Mouse (Mus musculus) forebrain, embryonic 13.5 days (tissue): ENCODE data around the gene Mycbp2. TPM values are rescaled to one million over a fixed set of nuclear protein-coding genes. Genes with fewer than 3 reads are reported as not detected.

Experiments
- ATAC-seq: fragments of 200-750 bp; cut with Nextera tagmentation; 2 replicates; pipeline ENCODE4 v1.8.0; 2017
- H3K27ac ChIP-seq: fragments of 300-500 bp; sonication (generic); 2 replicates; pipeline ENCODE4 v1.5.1; 2015; ENCODE audit warnings: inconsistent platforms, mild to moderate bottlenecking, moderate library complexity
- H3K27me3 ChIP-seq: fragments of 300-500 bp; sonication (generic); 2 replicates; pipeline ENCODE4 v1.6.1; 2015; ENCODE audit warnings: mild to moderate bottlenecking, inconsistent platforms
- H3K36me3 ChIP-seq: fragments of 300-500 bp; sonication (generic); 2 replicates; pipeline ENCODE4 v1.6.1; 2015; ENCODE audit warnings: mild to moderate bottlenecking, inconsistent platforms; ENCODE audit not compliant: poor library complexity, severe bottlenecking
- H3K4me1 ChIP-seq: fragments of 300-500 bp; sonication (generic); 2 replicates; pipeline ENCODE4 v1.6.1; 2015; ENCODE audit warnings: inconsistent platforms
- H3K4me2 ChIP-seq: fragments of 300-500 bp; sonication (generic); 2 replicates; pipeline ENCODE4 v1.6.1; 2015; ENCODE audit warnings: inconsistent platforms, mild to moderate bottlenecking, moderate library complexity
- H3K4me3 ChIP-seq: fragments of 300-500 bp; sonication (generic); 2 replicates; pipeline ENCODE4 v1.5.1; 2015; ENCODE audit warnings: mild to moderate bottlenecking, inconsistent platforms
- H3K9ac ChIP-seq: fragments of 300-500 bp; sonication (generic); 2 replicates; pipeline ENCODE4 v1.6.1; 2015; ENCODE audit warnings: mild to moderate bottlenecking, inconsistent platforms
- H3K9me3 ChIP-seq: fragments of 300-500 bp; sonication (generic); replicated peaks from 2 replicates; pipeline ENCODE4 v1.6.1; 2016; ENCODE audit warnings: inconsistent platforms
- WGBS: fragments of 180-500 bp; shearing (Covaris S2); methylation state at CpG from one replicate; pipeline ENCODE4 v1.1.7; 2015; 5-methylcytosine and 5-hydroxymethylcytosine counted together
- polyA plus RNA-seq: library from polyadenylated mRNA; unstranded; fragments of >200 nt; fragmentation: Nextera tagmentation; extraction: Ambion mirVana; gene quantifications from 2 replicates; pipeline ENCODE4 v1.2.1, GENCODE M21; 2015

The Mycbp2 gene
- polyA plus RNA-seq, 1 experiment from 2014 or later, result 36.2 TPM

GRCm38 (mm10) chr14:103099238-103099933 lies 247.2 kb downstream of the Mycbp2 start, which contains the start of gene Fbxl3:
Gene Fbxl3, minus strand, starts transcription at chr14:103099566.
- Histone ChIP-seq H3K9ac (peak within 1 kb of the TSS; percentile 96), H3K4me3 (peak within 1 kb of the TSS; percentile 83), H3K9me3 (no peaks in the 10 kb centered on the region), H3K4me2 (peak within 1 kb of the TSS; percentile 69), H3K36me3 (peaks cover 11% of the 10 kb centered on the region), H3K27me3 (no peaks in the 10 kb centered on the region), H3K27ac (peak within 1 kb of the TSS; percentile 98), H3K4me1 (peaks cover 28% of the 10 kb centered on the region)
- WGBS, result under 1% methylated on average over 55 of the region's 88 CpGs
- ATAC-seq, result peak; percentile 87

DNA sequence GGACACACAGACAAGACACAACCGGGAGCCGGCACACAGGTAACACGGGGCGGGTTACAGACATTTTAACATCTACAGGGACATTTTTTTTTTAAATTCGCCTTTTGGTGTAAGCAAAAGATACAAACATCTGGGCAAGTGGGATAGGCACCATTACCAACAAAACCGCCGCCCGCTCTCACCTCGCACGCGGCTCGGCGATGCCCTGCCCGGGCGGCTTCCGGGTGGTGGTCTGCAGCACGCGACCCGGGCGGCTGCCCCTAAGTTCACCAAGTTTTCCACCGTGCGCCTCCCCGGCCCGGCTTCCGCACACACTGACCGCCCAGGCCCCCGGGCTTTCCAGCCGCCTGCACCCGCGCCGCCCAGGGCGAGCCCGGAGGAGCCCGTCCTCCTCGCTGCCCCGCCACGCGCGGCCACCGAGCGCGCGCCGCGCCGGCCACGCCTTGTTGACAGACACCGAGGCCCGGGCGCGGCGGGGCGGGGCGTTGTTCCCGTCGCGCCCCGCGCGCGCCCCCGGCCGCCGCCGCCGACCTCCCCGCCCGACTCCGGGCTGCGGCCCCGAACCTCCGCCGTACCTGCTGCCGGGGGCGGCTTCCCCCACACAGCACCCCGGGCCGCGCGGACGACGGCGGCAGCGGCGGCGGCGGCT lies 247.9 kb downstream of the Mycbp2 start:
- under 1% methylated on average over 49 of the region's 86 CpGs for WGBS
- peak overlapping the region; percentile 96 for H3K9ac ChIP-seq
- peaks cover 11% of the 10 kb centered on the region for H3K36me3 ChIP-seq
- peak overlapping the region; percentile 69 for H3K4me2 ChIP-seq
- H3K27me3 ChIP-seq, result no peaks in the 10 kb centered on the region
- ATAC-seq, result peak; percentile 85
- peak overlapping the region; percentile 98 for H3K27ac ChIP-seq
- H3K9me3 ChIP-seq, result no peaks in the 10 kb centered on the region
- H3K4me3 ChIP-seq, result peak overlapping the region; percentile 83
- H3K4me1 ChIP-seq, result peaks cover 28% of the 10 kb centered on the region

GRCm38 (mm10) chr14:103098213-103098586 lies 248.4 kb downstream of the Mycbp2 start:
- Histone ChIP-seq H3K4me1 (peaks cover 28% of the 10 kb centered on the region), H3K4me2 (peak overlapping the region; percentile 69), H3K36me3 (peaks cover 11% of the 10 kb centered on the region), H3K27me3 (no peaks in the 10 kb centered on the region), H3K27ac (no peak overlapping the region), H3K4me3 (peak overlapping the region; percentile 83), H3K9ac (peak overlapping the region; percentile 96), H3K9me3 (no peaks in the 10 kb centered on the region)
- no peak for ATAC-seq
- WGBS, result 1% methylated on average over 2 of the region's 2 CpGs

DNA sequence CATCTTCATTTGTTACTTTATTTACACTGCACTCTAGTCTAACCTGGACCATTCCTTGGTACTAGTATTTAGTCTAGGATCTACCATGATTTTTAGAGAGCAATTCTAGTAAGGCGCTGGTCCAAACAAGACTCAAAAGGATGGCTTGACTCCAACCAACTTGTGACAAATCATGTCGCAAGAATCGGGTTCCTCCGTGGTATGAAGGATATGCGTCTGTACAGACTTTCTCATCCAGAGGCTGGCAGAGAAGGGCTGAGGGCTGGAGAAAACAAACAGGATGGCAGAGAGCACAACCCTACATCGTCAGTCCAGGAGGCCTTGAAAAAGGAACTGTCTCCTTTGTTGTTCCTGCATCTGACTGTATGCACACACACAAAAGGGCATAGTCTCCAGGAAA lies 250.0 kb downstream of the Mycbp2 start:
- Histone ChIP-seq H3K36me3 (peaks cover 17% of the 10 kb centered on the region), H3K9ac (no peak overlapping the region), H3K9me3 (no peaks in the 10 kb centered on the region), H3K27ac (no peak overlapping the region), H3K4me1 (peaks cover 28% of the 10 kb centered on the region), H3K27me3 (no peaks in the 10 kb centered on the region), H3K4me3 (no peak overlapping the region), H3K4me2 (peak overlapping the region; percentile 16)
- ATAC-seq, result no peak
- 75% methylated on average over 6 of the region's 6 CpGs for WGBS

GRCm38 (mm10) chr14:103095826-103096225 lies 250.8 kb downstream of the Mycbp2 start:
- H3K4me2 ChIP-seq, result no peak overlapping the region
- ATAC-seq, result no peak

DNA sequence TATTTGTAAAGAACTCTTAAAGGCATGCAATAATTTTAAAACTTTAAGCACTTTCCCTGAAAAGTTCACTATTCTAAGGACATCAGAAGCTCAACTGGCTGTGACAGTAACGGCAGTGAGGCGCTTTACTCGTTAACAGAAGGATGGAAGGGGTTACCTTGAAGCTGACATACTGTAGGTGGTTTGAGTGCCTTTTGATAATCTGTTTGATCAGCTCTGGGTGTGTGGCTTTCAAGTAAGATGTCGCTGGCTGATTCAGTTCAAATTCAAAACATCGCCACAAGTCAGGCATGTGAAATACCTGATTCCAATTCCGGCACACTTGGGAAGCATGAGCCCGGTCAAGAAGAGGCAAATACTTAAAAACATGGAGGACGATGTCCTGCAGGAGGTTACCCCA lies 251.6 kb downstream of the Mycbp2 start:
- no peak overlapping the region for H3K4me3 ChIP-seq
- no peak for ATAC-seq
- H3K9me3 ChIP-seq, result no peaks in the 10 kb centered on the region
- no peak overlapping the region for H3K4me2 ChIP-seq
- no peaks in the 10 kb centered on the region for H3K27me3 ChIP-seq
- 86% methylated on average over 8 of the region's 8 CpGs for WGBS
- no peak overlapping the region for H3K9ac ChIP-seq
- peaks cover 28% of the 10 kb centered on the region for H3K4me1 ChIP-seq
- H3K27ac ChIP-seq, result no peak overlapping the region
- peaks cover 28% of the 10 kb centered on the region for H3K36me3 ChIP-seq

More at GRCm38 (mm10) chr14:103095826-103096225, 250.8 kb downstream of the Mycbp2 start:
- H3K27me3 ChIP-seq, result no peaks in the 10 kb centered on the region
- H3K9ac ChIP-seq, result no peak overlapping the region
- H3K9me3 ChIP-seq, result no peaks in the 10 kb centered on the region
- H3K36me3 ChIP-seq, result peaks cover 24% of the 10 kb centered on the region
- no peak overlapping the region for H3K4me3 ChIP-seq
- 91% methylated on average over 8 of the region's 8 CpGs for WGBS
- peaks cover 28% of the 10 kb centered on the region for H3K4me1 ChIP-seq
- H3K27ac ChIP-seq, result no peak overlapping the region

DNA sequence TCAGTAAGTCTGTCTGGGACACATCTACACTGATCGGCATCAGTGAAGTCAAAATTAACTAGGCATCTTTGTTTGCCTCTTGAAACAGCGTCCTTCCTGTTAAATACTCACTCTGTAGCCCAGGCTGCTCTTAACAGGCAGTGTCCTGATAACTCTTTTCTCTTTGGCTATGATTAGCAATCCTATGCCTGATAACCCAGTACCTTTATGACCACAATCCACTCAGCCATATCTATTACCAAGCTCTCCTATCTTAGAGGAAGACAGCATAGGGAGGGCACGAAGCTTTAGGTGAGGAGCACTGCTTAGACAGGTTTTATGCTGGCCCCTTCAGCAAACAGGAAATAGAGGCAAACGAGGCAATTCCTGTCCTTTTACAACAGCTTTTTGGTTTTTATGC lies 252.9 kb downstream of the Mycbp2 start:
- Histone ChIP-seq H3K9ac (no peak overlapping the region), H3K36me3 (peaks cover 37% of the 10 kb centered on the region), H3K4me3 (no peak overlapping the region), H3K4me1 (peaks cover 28% of the 10 kb centered on the region), H3K9me3 (no peaks in the 10 kb centered on the region), H3K27ac (no peak overlapping the region), H3K27me3 (no peaks in the 10 kb centered on the region), H3K4me2 (no peak overlapping the region)
- no peak for ATAC-seq
- 85% methylated on average over 4 of the region's 4 CpGs for WGBS

DNA sequence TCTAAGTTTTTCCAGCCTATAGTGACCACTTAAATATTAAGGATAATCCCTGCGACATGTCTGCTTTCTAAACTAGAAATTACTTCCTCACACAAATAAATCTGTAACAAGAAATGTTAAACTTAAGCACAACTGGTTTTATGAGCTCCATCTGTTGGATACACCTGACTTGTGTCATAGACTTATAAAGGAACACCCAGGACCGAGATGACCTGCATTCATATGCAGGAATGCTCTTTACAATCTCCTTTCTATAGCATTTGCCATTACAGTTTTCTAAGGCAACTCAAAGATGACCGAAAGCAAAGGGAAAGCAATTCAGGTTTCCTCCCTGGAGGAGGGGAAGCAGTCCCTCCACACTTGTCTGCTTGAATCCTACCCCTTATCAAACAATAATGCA lies 253.4 kb downstream of the Mycbp2 start:
- no peaks in the 10 kb centered on the region for H3K27me3 ChIP-seq
- H3K4me1 ChIP-seq, result peaks cover 28% of the 10 kb centered on the region
- H3K27ac ChIP-seq, result no peak overlapping the region
- no peak overlapping the region for H3K4me3 ChIP-seq
- ATAC-seq, result no peak
- no peak overlapping the region for H3K4me2 ChIP-seq
- H3K9me3 ChIP-seq, result no peaks in the 10 kb centered on the region
- 85% methylated on average over 3 of the region's 3 CpGs for WGBS
- no peak overlapping the region for H3K9ac ChIP-seq
- H3K36me3 ChIP-seq, result peaks cover 40% of the 10 kb centered on the region

DNA sequence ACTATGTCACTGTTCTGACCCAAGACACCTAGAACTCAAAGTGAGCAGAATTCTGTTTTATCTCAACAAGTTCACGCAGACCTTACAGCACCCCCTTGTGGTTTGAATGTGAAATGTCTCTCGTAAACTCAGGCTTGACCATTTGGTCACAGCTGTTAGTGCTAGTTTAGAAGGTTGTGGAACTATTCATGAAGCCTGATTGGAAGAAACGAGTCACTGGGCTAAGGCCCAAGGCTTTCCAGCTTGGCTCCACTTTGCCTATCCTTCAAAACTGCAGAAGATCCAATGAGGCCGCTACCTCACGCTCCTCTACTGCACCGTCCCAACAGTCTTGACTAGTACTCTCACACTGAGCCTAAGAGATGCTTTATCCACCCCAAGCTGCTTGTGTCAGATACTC lies 258.0 kb downstream of the Mycbp2 start:
- Histone ChIP-seq H3K4me1 (no peaks in the 10 kb centered on the region), H3K9me3 (no peaks in the 10 kb centered on the region), H3K27me3 (no peaks in the 10 kb centered on the region), H3K4me2 (no peak overlapping the region), H3K27ac (no peak overlapping the region), H3K9ac (no peak overlapping the region), H3K36me3 (peaks cover 69% of the 10 kb centered on the region), H3K4me3 (no peak overlapping the region)
- WGBS, result 72% methylated on average over 6 of the region's 6 CpGs
- no peak for ATAC-seq

- Histone ChIP-seq H3K9me3 (no peaks in the 10 kb centered on the region), H3K27me3 (no peaks in the 10 kb centered on the region), H3K4me1 (no peaks in the 10 kb centered on the region), H3K27ac (no peak overlapping the region), H3K4me2 (no peak overlapping the region), H3K36me3 (peaks cover 74% of the 10 kb centered on the region), H3K4me3 (no peak overlapping the region), H3K9ac (no peak overlapping the region)
- 90% methylated on average over 5 of the region's 5 CpGs for WGBS
- ATAC-seq, result no peak
These were observed 258.8 kb downstream of the Mycbp2 start for GRCm38 (mm10) chr14:103087846-103088245.

GRCm38 (mm10) chr14:103086671-103087324 lies 259.8 kb downstream of the Mycbp2 start:
- WGBS, result 96% methylated on average over 4 of the region's 4 CpGs
- Histone ChIP-seq H3K4me3 (no peak overlapping the region), H3K9me3 (no peaks in the 10 kb centered on the region), H3K27ac (no peak overlapping the region), H3K4me2 (no peak overlapping the region), H3K36me3 (peaks cover 73% of the 10 kb centered on the region), H3K9ac (no peak overlapping the region), H3K27me3 (no peaks in the 10 kb centered on the region), H3K4me1 (no peaks in the 10 kb centered on the region)
- ATAC-seq, result no peak

DNA sequence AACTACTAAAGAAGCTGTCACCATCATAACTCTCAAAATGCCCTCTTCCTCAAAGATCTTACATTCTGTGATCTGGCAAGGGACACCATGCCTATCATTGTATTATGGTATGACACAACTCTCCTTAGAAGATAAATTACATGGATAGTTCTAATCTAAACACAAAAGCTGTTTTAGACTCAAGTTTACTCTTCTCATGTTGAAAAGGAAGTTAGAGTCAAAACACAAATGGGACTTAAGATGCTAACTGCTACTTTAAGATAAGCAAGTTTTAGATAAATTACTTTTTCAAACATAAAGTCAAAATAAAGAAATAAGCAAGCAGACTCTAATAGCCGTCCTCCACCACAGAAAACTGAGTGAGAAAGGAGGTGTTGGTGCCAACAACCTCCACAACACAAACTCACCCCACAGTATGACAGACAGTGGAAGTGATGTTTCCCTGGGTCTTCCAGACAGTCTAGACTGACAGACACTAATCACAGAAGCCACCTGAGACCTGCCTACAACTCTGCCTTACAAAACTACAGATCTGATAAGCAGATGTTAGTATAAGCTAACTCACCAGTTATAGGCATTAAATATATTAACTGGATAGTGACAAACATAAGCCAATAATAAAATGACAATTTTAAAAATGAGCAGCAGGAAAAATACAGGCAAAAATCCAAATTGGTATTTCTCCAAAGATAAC lies 260.6 kb downstream of the Mycbp2 start:
- Histone ChIP-seq H3K36me3 (peaks cover 66% of the 10 kb centered on the region), H3K9ac (no peak overlapping the region), H3K27me3 (no peaks in the 10 kb centered on the region), H3K27ac (no peak overlapping the region), H3K4me2 (no peak overlapping the region), H3K9me3 (no peaks in the 10 kb centered on the region), H3K4me3 (no peak overlapping the region), H3K4me1 (no peaks in the 10 kb centered on the region)
- ATAC-seq, result no peak
- WGBS, result 92% methylated on average over 1 of the region's 1 CpGs
